Mouse (Mus musculus) CH12.LX (cell line): Measurements from ENCODE around the gene Tbc1d14. TPM values are rescaled to one million over a fixed set of nuclear protein-coding genes. Genes with fewer than 3 reads are reported as not detected.

Experiments used
- DNase-seq: peaks from one replicate; pipeline ENCODE4 v3.0.0-alpha.2; 2013; ENCODE audit errors: extremely low read depth
- H3K27ac ChIP-seq: 2 replicates; pipeline ENCODE4 v1.5.1; 2012; ENCODE audit warnings: low read depth, mild to moderate bottlenecking, control low read depth, moderate library complexity; ENCODE audit not compliant: insufficient read depth
- H3K27me3 ChIP-seq: replicated peaks from 2 replicates; pipeline ENCODE3; 2012; ENCODE audit warnings: inconsistent platforms
- H3K36me3 ChIP-seq, 2 experiments: replicated peaks in 1 of 2; 2 replicates each; pipeline versions ENCODE3 to v1.6.1; 2012; ENCODE audit warnings: inconsistent platforms in 1 of 2, low read length in 1 of 2, mild to moderate bottlenecking in 1 of 2, mixed read lengths in 1 of 2, moderate library complexity in 1 of 2; ENCODE audit not compliant: control insufficient read depth in 1 of 2, insufficient read depth in 1 of 2
- H3K4me1 ChIP-seq, 2 experiments: 2 replicates each; pipeline ENCODE4 v1.6.1; 2012; ENCODE audit warnings: inconsistent platforms in 1 of 2, moderate library complexity in 1 of 2; ENCODE audit not compliant: insufficient read depth in 2 of 2, control insufficient read depth in 1 of 2
- H3K4me2 ChIP-seq: 2 replicates; pipeline ENCODE4 v1.6.1; 2012; ENCODE audit warnings: low read depth, mild to moderate bottlenecking, control low read depth; ENCODE audit not compliant: poor library complexity, insufficient read depth, severe bottlenecking
- H3K4me3 ChIP-seq, 3 experiments: fragments of 150-350 bp in 1 of 3; sonication (generic) in 1 of 3; replicated peaks in 1 of 3; 2 replicates each; pipeline versions ENCODE3 to v1.5.1; 2011 to 2012; ENCODE audit warnings: low read depth in 2 of 3, low read length in 2 of 3, mild to moderate bottlenecking in 2 of 3, moderate library complexity in 2 of 3, control low read depth in 1 of 3, improper control_type of control experiment in 1 of 3, inconsistent platforms in 1 of 3, mixed read lengths in 1 of 3; ENCODE audit not compliant: poor library complexity in 1 of 3
- H3K79me2 ChIP-seq: replicated peaks from 2 replicates; pipeline ENCODE4 v1.6.1; 2012; ENCODE audit warnings: mild to moderate bottlenecking, moderate library complexity; ENCODE audit not compliant: control insufficient read depth, poor library complexity, insufficient read depth, severe bottlenecking; ENCODE audit errors: extremely low read depth
- H3K9ac ChIP-seq: 2 replicates; pipeline ENCODE4 v1.6.1; 2012; ENCODE audit warnings: low read depth, mild to moderate bottlenecking, control low read depth, moderate library complexity; ENCODE audit not compliant: insufficient read depth
- H3K9me3 ChIP-seq: replicated peaks from 2 replicates; pipeline ENCODE3; 2012; ENCODE audit warnings: low read length, inconsistent platforms, mixed read lengths
- CTCF ChIP-seq, 2 experiments: IDR thresholded peaks in 1 of 2; conservative IDR thresholded peaks in 1 of 2; 2 replicates each; pipeline ENCODE4 v1.5.1; 2011 to 2012; ENCODE audit warnings: low read depth in 2 of 2, low read length in 2 of 2, improper control_type of control experiment in 1 of 2, inconsistent platforms in 1 of 2, mild to moderate bottlenecking in 1 of 2, moderate library complexity in 1 of 2
- ELF1 ChIP-seq: IDR thresholded peaks from 2 replicates; pipeline ENCODE4 v1.6.1; 2014; ENCODE audit warnings: low read depth, mild to moderate bottlenecking, inconsistent platforms, low read length, improper control_type of control experiment
- GABPA ChIP-seq: IDR thresholded peaks from 2 replicates; pipeline ENCODE4 v1.6.1; 2012; ENCODE audit warnings: low read depth, low read length, improper control_type of control experiment, inconsistent platforms; ENCODE audit not compliant: insufficient replicate concordance
- MAX ChIP-seq: IDR thresholded peaks from 2 replicates; pipeline ENCODE4 v1.6.1; 2011; ENCODE audit warnings: low read length, improper control_type of control experiment
- MAZ ChIP-seq: IDR thresholded peaks from 2 replicates; pipeline ENCODE4 v1.6.1; 2012; ENCODE audit warnings: low read depth, mild to moderate bottlenecking, inconsistent platforms, low read length, improper control_type of control experiment, moderate library complexity
- MEF2A ChIP-seq: IDR thresholded peaks from 2 replicates; pipeline ENCODE4 v1.6.1; 2014; ENCODE audit warnings: low read depth, mild to moderate bottlenecking, inconsistent platforms, low read length, improper control_type of control experiment, borderline replicate concordance
- MYC ChIP-seq: IDR thresholded peaks from 2 replicates; pipeline ENCODE4 v1.6.1; 2011; ENCODE audit warnings: low read depth, mild to moderate bottlenecking, improper control_type of control experiment, low read length
- NRF1 ChIP-seq: IDR thresholded peaks from 2 replicates; pipeline ENCODE4 v1.6.1; 2014; ENCODE audit warnings: low read depth, mild to moderate bottlenecking, inconsistent platforms, low read length, improper control_type of control experiment, moderate library complexity
- POLR2A ChIP-seq: IDR thresholded peaks from 2 replicates; pipeline ENCODE4 v1.6.1; 2011; ENCODE audit warnings: low read depth, mild to moderate bottlenecking, improper control_type of control experiment, low read length
- RAD21 ChIP-seq: IDR thresholded peaks from 2 replicates; pipeline ENCODE4 v1.6.1; 2011; ENCODE audit warnings: low read depth, mild to moderate bottlenecking, low read length, improper control_type of control experiment, moderate library complexity
- SMC3 ChIP-seq: IDR thresholded peaks from 2 replicates; pipeline ENCODE4 v1.6.1; 2011; ENCODE audit warnings: low read depth, low read length, improper control_type of control experiment
- TBP ChIP-seq: conservative IDR thresholded peaks from 2 replicates; pipeline ENCODE4 v1.6.1; 2011; ENCODE audit warnings: low read depth, low read length, improper control_type of control experiment
- USF2 ChIP-seq: conservative IDR thresholded peaks from 2 replicates; pipeline ENCODE4 v1.6.1; 2011; ENCODE audit warnings: low read depth, low read length, improper control_type of control experiment
- ZKSCAN1 ChIP-seq: IDR thresholded peaks from 2 replicates; pipeline ENCODE4 v1.6.1; 2012; ENCODE audit warnings: low read depth, inconsistent platforms, low read length, improper control_type of control experiment, borderline replicate concordance
- dilution Hi-C: fragments of 300-500 bp; cut with MboI; formaldehyde crosslinking; loops from 2 replicates; pipeline ENCODE4 v1.14.3; 2020; ENCODE audit warnings: low sequenced_read_pairs; ENCODE audit not compliant: extremely low pct_unique_long_range_greater_than_20kb, extremely low pct_ligation_motif_present
- in situ Hi-C: fragments of 300-500 bp; cut with MboI; formaldehyde crosslinking; loops from 3 replicates; pipeline ENCODE4 v1.14.3; 2019; ENCODE audit warnings: low sequenced_read_pairs, low pct_ligation_motif_present, low pct_unique_long_range_greater_than_20kb, mixed read lengths
- polyA plus RNA-seq: library from polyadenylated mRNA; unstranded; fragments of >175 nt; gene quantifications from 2 replicates; pipeline ENCODE4 v1.2.1, GENCODE M21; 2012; ENCODE audit warnings: low read depth; ENCODE audit not compliant: insufficient read length
- total RNA-seq, 2 experiments: library from RNA; depleted of rRNA; stranded (reverse); fragments of 300-350 nt in 1 of 2; fragments of >200 nt in 1 of 2; gene quantifications; 2 replicates each; pipeline ENCODE4 v1.2.3; 2012 to 2014

The Tbc1d14 gene
- total and polyA plus RNA-seq, 3 experiments: 5.7 to 29.1 (median 10.1) TPM

- Histone ChIP-seq H3K27me3 (no peaks in the 10 kb centered on the region), H3K79me2 (peaks cover 3% of the 10 kb centered on the region; the same call in 1 of the 2 replicates), H3K4me2 (no peak overlapping the region), H3K9ac (no peak overlapping the region), H3K9me3 (no peaks in the 10 kb centered on the region), H3K27ac (no peak overlapping the region), H3K36me3 (peaks cover 54 to 84% of the 10 kb centered on the region in 2 experiments), H3K4me1 (peaks cover 0 to 5% of the 10 kb centered on the region in 2 experiments; a peak in 2 of 4 replicates), H3K4me3 (no peak overlapping the region)
- peak; percentile 85 for DNase-seq
- TF ChIP-seq SMC3 (peak; percentile 69), GABPA (no peak), TBP (no peak), MAZ (no peak), ZKSCAN1 (no peak), RAD21 (peak; percentile 60), CTCF (conservative IDR thresholded peaks at IDR 0.05 in 1 of 2, IDR thresholded peaks at IDR 0.05 in 1 of 2; ENCODE audit: low read depth in 2 of 2, low read length in 2 of 2) (peak; percentile 70 to 82)
- dilution Hi-C loops: no loop called here
- in situ Hi-C loops: no loop called here
Observed at GRCm38 (mm10) chr5:36474283-36474682, 118.8 kb downstream of the Tbc1d14 start.

GRCm38 (mm10) chr5:36472876-36473655 lies 120.0 kb downstream of the Tbc1d14 start:
- no peak for DNase-seq
- Histone ChIP-seq H3K4me2 (no peak overlapping the region), H3K27me3 (no peaks in the 10 kb centered on the region), H3K79me2 (peaks cover 13% of the 10 kb centered on the region), H3K9ac (no peak overlapping the region), H3K27ac (no peak overlapping the region), H3K9me3 (no peaks in the 10 kb centered on the region), H3K4me3 (no peak overlapping the region), H3K4me1 (no peaks in the 10 kb centered on the region; a peak in 1 of 4 replicates), H3K36me3 (peaks cover 56 to 86% of the 10 kb centered on the region in 2 experiments)
- in situ Hi-C loops: no loop called here
- dilution Hi-C loops: no loop called here
- TF ChIP-seq USF2 (no peak), MEF2A (no peak), ELF1 (no peak), GABPA (no peak), MAX (no peak), POLR2A (0 out of 2 replicates have a peak, but pooled peaks have one; percentile 12), NRF1 (no peak), MYC (no peak), RAD21 (no peak)
